Mouse (Mus musculus): ENCODE measurements at regions not wholly inside any gene's neighbourhood (a gene's known extent, or its start where the extent isn't known, plus 50 kb on each side); places are given as distances from the start of the nearest gene placed in this dataset.
"Not testable (repeated sequence)": the region's sequence is repeated elsewhere in the genome, so short reads cannot be mapped to it uniquely, and the experiment has no call there.

DNA sequence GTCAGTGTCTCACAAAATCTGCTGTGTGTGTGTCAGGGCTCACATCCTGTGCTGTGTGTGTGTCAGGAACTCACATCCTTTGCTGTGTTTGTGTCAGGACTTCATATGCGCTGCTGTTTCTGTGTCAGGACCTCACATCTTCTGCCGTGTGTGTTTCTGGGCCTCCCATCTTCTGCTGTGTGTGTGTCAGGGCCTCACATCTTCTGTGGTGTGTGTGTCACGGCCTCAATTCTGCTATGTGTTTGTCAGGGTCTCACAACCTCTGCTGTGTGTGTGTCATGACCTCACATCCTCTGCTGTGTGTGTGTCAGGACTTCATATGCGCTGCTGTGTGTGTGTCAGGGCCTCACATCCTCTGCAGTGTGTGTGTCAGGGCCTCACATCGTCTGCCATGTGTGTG, 137.5 kb downstream of the Asmt start:
- peak; percentile 3 for DNase-seq

DNA sequence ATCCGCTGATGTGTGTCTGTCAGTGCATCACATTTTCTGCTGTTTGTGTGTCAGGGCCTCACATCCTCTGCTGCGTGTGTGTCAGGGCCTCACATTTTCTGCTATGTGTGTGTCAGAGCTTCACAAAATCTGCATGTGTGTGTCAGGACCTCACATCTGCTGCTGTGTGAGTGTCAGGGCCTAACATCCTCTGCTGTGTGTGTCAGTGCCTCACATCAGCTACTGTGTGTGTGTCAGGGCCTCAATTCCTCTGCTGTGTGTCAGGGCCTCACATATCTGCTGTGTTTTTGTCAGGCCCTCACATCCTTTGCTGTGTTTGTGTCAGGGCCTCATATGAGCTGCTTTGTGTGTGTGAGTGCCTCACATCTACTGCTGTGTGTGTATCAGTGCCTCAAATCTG, 142.9 kb downstream of the Asmt start:
- peak; percentile 0 for DNase-seq

DNA sequence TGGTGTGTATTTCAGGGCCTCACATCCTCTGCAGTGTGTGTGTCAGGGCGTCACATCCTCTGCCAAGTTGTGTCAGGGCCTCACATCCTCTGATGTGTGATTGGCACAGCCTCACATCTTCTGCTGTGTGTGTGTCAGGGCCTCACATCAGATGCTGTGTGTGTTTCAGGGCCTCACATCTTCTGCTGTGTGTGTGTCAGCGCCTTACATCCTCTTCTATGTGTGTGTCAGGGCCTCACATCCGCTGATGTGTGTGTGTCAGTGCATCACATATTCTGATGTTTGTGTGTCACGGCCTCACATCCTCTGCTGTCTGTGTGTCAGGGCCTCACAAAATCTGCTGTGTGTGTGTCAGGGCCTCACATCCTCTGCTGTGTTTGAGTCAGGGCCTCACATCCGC, 168.7 kb downstream of the Asmt start:
- DNase-seq = peak; percentile 1

DNA sequence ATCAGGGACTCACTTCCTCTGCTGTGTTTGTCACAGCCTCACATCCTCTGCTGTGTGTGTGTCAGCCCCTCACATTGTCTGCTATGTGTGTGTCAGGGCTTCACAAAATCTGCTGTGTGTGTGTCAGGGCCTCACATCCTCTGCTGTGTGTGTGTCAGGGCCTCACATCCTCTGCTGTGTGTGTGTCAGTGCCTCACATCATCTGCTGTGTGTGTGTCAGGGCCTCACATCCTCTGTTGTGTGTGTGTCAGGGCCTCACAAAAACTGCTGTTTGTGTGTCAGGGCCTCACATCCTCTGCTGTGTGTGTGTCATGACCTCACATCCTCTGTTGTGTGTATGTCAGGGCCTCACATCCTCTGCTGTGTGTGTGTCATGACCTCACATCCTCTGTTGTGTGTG, 169.1 kb downstream of the Asmt start:
- DNase-seq = peak; percentile 2

DNA sequence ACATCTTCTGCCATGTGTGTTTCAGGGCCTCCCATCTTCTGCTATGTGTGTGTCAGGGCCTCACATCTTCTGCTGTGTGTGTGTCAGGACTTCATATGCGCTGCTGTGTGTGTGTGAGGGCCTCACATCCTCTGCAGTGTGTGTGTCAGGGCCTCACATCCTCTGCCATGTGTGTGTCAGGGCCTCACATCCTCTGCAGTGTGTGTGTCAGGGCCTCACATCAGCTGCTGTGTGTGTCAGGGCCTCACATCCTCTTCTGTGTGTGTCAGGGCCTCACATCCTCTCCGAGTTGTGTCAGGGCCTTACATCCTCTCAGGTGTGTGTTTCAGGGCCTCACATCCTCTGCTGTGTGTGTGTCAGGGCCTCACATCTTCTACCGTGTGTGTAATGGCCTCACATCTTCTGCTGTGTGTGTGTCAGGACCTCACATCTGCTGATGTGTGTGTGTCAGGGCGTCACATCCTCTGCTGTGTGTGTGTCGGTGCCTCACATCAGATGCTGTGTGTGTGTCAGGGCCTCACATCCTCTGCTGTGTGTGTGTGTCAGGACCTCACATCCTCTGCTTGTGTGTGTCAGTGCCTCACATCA, 170.5 kb downstream of the Asmt start:
- DNase-seq = peak; percentile 1

DNA sequence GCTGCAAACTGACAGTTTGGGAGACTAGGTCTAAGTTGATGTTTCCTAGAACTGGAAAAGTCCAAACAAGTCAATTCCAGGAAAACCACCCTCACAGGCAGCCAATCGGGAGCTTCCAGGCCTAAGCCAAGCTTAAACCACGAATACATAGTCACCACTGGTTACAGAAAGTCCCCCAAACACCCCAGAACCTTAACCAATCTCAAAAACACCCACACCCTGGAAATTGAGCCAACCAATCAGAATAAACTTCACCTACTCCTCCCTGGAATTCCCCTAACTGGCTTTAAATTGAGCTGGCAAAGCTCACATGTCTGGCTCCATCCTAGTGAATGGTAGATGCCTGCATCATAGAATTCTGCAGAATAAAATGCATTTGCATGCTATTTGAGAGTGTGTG, 204.2 kb downstream of the Asmt start:
- not testable (repeated sequence) for DNase-seq

DNA sequence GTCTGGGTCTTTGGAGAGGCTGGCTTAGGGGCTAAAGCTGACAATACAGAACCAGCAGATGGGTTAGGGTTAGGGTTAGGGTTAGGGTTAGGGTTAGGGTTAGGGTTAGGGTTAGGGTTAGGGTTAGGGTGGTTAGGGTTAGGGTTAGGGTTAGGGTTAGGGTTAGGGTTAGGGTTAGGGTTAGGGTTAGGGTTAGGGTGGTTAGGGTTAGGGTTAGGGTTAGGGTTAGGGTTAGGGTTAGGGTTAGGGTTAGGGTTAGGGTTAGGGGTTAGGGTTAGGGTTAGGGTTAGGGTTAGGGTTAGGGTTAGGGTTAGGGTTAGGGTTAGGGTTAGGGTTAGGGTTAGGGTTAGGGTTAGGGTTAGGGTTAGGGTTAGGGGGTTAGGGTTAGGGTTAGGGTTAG, 208.4 kb downstream of the Asmt start:
- DNase-seq = not testable (repeated sequence)
